Mouse (Mus musculus) macrophage (primary cell): ENCODE measurements around the gene Tfam. TPM values are rescaled to one million over a fixed set of nuclear protein-coding genes. Genes with fewer than 3 reads are reported as not detected.

Source experiments
- H3K27ac ChIP-seq: fragments of 350-480 bp; formaldehyde crosslinking; 2 replicates; pipeline ENCODE4 v1.9.0; 2021
- H3K36me3 ChIP-seq: fragments of 350-480 bp; formaldehyde crosslinking; 2 replicates; pipeline ENCODE4 v1.9.0; 2021; ENCODE audit errors: inconsistent target
- H3K4me3 ChIP-seq: fragments of 350-480 bp; formaldehyde crosslinking; 2 replicates; pipeline ENCODE4 v1.9.0; 2021; ENCODE audit errors: inconsistent target
- H3K79me2 ChIP-seq: fragments of 350-480 bp; formaldehyde crosslinking; 2 replicates; pipeline ENCODE4 v1.9.0; 2021; ENCODE audit errors: inconsistent target
- WGBS: methylation state at CpG from one replicate; pipeline ENCODE4 v1.1.7; 2026; ENCODE audit warnings: inconsistent platforms; ENCODE audit not compliant: missing documents; 5-methylcytosine and 5-hydroxymethylcytosine counted together
- polyA plus RNA-seq: library from polyadenylated mRNA; stranded (reverse); fragments of 250-400 nt; gene quantifications from 3 replicates; pipeline ENCODE4 v1.2.4, GENCODE M21; 2018; ENCODE audit warnings: inconsistent platforms

Tfam gene
- polyA plus RNA-seq, 1 experiment from 2014 or later: 46.9 TPM

DNA sequence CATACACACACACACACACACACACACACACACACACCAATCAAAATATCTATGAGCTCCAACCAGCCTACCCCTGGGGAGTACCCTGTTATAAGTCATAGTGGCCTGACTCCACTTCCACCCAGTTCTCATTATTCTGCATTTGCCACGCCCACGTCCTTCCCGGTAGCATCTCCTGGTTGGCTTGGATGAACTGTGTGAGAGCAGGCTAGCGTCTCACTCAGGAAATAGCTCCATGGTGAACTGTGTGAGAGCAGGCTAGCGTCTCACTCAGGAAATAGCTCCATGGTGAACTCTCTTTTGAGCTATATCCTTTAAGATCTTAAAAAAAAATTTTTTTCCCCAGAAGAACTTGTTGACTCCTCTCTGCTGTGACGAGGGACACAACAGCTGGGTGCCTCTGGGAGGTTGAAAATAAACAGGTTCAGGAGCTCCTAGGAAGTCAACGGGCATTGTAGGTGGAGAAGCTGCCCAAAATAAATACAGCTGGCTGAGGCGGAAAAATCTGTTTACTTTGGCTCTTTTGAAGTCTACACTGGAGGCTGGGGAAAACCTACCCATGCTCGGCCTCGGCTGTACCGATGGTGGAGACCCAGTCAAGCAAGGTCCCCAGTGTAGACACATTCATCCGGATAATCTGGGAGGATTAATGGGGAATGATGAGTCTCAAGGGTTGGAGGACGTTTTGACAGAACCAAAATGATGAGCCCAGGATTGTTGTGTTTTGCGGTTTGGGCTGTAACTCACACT lies 40.9 kb downstream of the Tfam start:
- 50% methylated on average over 14 of the region's 14 CpGs for WGBS
- no peak overlapping the region for H3K4me3 ChIP-seq
- H3K27ac ChIP-seq: no peak overlapping the region
- H3K79me2 ChIP-seq: no peaks in the 10 kb centered on the region
- H3K36me3 ChIP-seq: no peaks in the 10 kb centered on the region

DNA sequence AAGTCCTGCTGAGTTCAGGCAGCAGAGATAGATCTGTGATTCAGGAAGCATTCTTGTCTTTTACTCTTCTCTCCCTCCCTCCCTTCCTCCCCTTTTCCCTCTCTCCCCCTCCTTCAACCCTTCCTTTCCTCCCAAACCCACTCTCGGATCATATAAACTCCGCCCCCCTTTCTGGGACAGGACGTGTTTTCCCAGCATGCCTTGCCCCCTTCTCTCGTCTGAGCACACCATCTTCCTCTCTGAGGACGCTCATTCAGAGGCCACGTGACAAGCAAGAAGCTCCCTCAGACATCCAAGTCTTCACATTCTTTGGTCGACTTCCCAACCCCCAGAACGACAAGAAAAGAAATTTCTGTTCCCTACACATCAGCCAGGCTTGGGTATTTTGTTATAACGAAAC lies 42.6 kb downstream of the Tfam start:
- H3K27ac ChIP-seq: no peak overlapping the region
- no peaks in the 10 kb centered on the region for H3K79me2 ChIP-seq
- H3K36me3 ChIP-seq: no peaks in the 10 kb centered on the region
- 52% methylated on average over 9 of the region's 9 CpGs for WGBS
- H3K4me3 ChIP-seq: no peak overlapping the region

GRCm38 (mm10) chr10:71194713-71195112 lies 43.4 kb downstream of the Tfam start:
- no peak overlapping the region for H3K27ac ChIP-seq
- no peaks in the 10 kb centered on the region for H3K36me3 ChIP-seq
- WGBS: 81% methylated on average over 7 of the region's 7 CpGs
- no peaks in the 10 kb centered on the region for H3K79me2 ChIP-seq
- H3K4me3 ChIP-seq: no peak overlapping the region

GRCm38 (mm10) chr10:71193319-71193718 lies 44.8 kb downstream of the Tfam start:
- H3K4me3 ChIP-seq: no peak overlapping the region
- no peak overlapping the region for H3K27ac ChIP-seq
- WGBS: 89% methylated on average over 5 of the region's 7 CpGs
- H3K79me2 ChIP-seq: no peaks in the 10 kb centered on the region
- no peaks in the 10 kb centered on the region for H3K36me3 ChIP-seq

DNA sequence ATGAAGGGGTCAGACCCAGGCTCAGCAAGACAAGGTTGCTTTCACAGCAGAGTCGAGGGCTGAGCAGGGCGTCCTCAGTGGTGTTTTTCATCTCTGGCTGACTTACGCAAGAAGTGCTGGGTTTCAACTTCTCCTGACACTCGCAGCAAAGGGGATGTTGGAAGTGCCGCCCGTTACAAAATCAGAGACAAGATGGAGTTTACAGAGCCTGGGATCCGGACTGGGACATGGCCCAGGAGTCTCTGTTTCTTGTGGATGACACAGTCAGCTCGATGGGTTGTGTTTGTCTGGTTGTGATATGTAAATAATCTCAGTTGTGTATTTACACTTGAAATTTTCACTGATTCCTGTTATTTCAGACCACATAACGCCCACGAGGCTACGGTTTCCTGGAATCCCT lies 45.2 kb downstream of the Tfam start:
- H3K36me3 ChIP-seq: no peaks in the 10 kb centered on the region
- 73% methylated on average over 11 of the region's 11 CpGs for WGBS
- H3K27ac ChIP-seq: no peak overlapping the region
- H3K4me3 ChIP-seq: no peak overlapping the region
- no peaks in the 10 kb centered on the region for H3K79me2 ChIP-seq

GRCm38 (mm10) chr10:71188681-71189080 lies 49.4 kb downstream of the Tfam start:
- no peaks in the 10 kb centered on the region for H3K79me2 ChIP-seq
- no peak overlapping the region for H3K4me3 ChIP-seq
- no peak overlapping the region for H3K27ac ChIP-seq
- H3K36me3 ChIP-seq: no peaks in the 10 kb centered on the region
- WGBS: 89% methylated on average over 4 of the region's 4 CpGs

GRCm38 (mm10) chr10:71185059-71185458 lies 53.0 kb downstream of the Tfam start:
- H3K79me2 ChIP-seq: no peaks in the 10 kb centered on the region
- no peak overlapping the region for H3K4me3 ChIP-seq
- WGBS: 84% methylated on average over 7 of the region's 7 CpGs
- no peak overlapping the region for H3K27ac ChIP-seq
- H3K36me3 ChIP-seq: no peaks in the 10 kb centered on the region

DNA sequence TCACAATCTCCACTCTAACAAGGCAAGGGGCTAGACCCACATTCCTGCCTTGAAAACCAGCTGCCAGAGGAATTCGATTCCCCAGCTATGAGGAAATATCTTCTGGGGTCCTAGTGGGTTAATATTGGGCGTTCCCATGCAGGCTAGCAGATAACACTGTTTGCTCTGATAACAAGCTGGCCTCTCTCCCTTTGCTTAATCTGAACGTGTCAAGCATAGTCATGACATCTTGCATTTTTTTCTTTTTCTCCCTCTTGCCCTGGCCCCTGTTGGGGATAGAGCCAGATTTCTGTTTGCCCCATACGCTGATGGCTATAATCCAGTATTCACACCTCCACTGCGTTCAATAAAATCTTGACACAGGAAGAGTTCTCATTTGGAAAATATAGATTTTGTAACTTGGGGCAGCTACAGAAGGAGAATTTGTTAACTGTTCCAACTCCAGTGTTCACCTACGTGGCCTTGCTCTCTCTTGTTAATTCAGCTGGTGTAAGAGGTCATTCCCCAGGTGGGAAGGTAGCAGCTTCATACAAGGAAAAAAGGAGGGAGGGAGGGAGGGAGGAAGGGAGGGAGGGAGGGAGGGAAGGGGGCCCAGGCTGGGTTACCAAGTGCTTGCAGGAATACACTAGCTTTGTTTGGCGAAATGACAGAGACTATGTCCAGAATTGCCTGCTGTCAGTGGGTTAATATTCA lies 54.6 kb downstream of the Tfam start:
- no peak overlapping the region for H3K27ac ChIP-seq
- no peaks in the 10 kb centered on the region for H3K79me2 ChIP-seq
- WGBS: 69% methylated on average over 7 of the region's 7 CpGs
- H3K36me3 ChIP-seq: no peaks in the 10 kb centered on the region
- H3K4me3 ChIP-seq: no peak overlapping the region

GRCm38 (mm10) chr10:71181931-71182330 lies 56.1 kb downstream of the Tfam start:
- Histone ChIP-seq H3K27ac (no peak overlapping the region), H3K36me3 (no peaks in the 10 kb centered on the region), H3K79me2 (no peaks in the 10 kb centered on the region), H3K4me3 (no peak overlapping the region)
- 93% methylated on average over 4 of the region's 4 CpGs for WGBS

DNA sequence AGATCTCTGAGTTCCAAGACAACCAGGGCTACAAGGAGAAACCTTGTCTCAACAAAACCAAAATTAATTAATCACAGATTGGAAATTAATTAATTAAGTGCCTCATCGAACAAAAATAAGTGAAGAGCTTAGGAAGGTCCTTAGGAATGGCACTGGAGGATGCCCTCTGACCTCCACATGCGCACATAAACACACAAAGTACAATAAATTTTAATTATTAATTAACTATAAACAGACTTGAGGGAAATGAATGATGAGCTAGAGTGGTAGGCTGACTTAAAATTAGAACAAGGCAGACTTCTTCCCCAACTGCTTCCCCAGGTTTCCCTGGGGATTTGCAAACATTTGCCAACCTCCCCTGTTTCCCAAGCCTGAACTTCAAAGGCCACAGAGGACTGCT lies 57.0 kb downstream of the Tfam start:
- H3K36me3 ChIP-seq: no peaks in the 10 kb centered on the region
- H3K79me2 ChIP-seq: no peaks in the 10 kb centered on the region
- no peak overlapping the region for H3K4me3 ChIP-seq
- 85% methylated on average over 2 of the region's 2 CpGs for WGBS
- H3K27ac ChIP-seq: no peak overlapping the region

- H3K27ac ChIP-seq: no peak overlapping the region
- WGBS: 68% methylated on average over 2 of the region's 2 CpGs
- H3K36me3 ChIP-seq: no peaks in the 10 kb centered on the region
- no peaks in the 10 kb centered on the region for H3K79me2 ChIP-seq
- no peak overlapping the region for H3K4me3 ChIP-seq
Measured at GRCm38 (mm10) chr10:71180057-71180456, 58.0 kb downstream of the Tfam start.

GRCm38 (mm10) chr10:71177201-71177600 lies 60.9 kb downstream of the Tfam start:
- Histone ChIP-seq H3K79me2 (no peaks in the 10 kb centered on the region), H3K36me3 (no peaks in the 10 kb centered on the region), H3K4me3 (no peak overlapping the region), H3K27ac (no peak overlapping the region)
- WGBS: 86% methylated on average over 7 of the region's 7 CpGs

DNA sequence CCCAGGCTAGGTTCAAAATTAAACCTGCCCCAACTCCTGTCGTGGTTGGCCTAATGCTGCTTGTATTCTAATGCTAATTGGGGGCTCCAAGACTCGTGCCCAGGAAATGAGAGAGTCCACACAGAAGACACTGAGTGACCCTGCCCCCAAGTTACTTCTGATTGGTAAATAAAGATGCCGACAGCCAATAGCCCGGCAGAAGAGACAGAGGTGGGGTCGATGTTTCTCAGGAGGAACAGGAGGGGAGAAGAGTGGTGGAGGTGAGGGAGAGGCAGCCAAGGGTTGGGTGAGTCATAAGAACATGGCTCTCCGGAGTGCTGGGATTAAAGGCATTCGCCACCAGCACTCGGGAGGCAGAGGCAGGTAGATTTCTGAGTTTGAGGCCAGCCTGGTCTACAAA lies 61.7 kb downstream of the Tfam start:
- WGBS: 82% methylated on average over 8 of the region's 8 CpGs
- H3K36me3 ChIP-seq: no peaks in the 10 kb centered on the region
- no peaks in the 10 kb centered on the region for H3K79me2 ChIP-seq

More for the DNA sequence above, 61.7 kb downstream of the Tfam start:
- Histone ChIP-seq H3K4me3 (no peak overlapping the region), H3K27ac (no peak overlapping the region)
